Mouse (Mus musculus): Measurements from ENCODE around the gene Fkbp7.
"Not testable (repeated sequence)": the region's sequence is repeated elsewhere in the genome, so short reads cannot be mapped to it uniquely, and the experiment has no call there.

Fkbp7 gene

DNA sequence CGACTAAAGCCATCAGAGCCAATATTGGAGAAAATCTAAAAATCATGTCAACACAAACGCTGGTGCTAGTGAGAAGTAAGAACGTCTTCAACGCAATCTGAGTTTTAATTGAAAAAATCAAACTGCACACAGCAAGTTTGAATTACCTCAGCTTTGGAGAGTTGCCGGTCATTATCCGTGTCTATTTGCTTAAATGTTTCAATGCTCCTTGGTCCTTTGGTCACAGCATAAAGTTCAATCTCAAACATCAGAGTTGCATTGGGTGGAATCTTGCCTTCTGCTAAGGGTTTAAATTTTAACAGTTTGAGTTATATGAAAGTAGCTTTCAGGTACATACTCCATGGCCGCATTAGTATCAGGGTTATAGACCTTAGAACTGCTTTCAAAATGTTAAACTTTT is 7.4 kb downstream of the Fkbp7 start:
- DNase-seq: no peak

DNA sequence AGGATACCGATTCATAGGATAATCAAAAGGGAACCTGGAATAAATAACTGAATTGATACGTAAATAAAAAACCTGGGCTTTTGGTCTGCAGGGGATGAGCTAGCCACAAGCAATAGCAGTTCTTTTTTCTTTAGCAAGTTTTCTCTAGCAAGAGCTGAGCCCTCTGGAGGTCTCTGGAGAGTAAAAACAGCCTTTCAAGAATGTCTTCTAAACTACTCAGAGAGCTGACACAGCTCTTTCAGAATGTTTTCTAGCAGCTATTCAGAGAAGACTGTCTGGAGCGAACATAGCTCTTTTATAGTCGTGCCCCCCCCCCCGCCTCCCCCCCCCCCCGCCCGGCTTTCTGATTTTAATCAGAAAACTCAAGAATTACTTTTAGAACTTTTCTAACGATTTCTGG is 13.5 kb downstream of the Fkbp7 start:
- DNase-seq: no peak

DNA sequence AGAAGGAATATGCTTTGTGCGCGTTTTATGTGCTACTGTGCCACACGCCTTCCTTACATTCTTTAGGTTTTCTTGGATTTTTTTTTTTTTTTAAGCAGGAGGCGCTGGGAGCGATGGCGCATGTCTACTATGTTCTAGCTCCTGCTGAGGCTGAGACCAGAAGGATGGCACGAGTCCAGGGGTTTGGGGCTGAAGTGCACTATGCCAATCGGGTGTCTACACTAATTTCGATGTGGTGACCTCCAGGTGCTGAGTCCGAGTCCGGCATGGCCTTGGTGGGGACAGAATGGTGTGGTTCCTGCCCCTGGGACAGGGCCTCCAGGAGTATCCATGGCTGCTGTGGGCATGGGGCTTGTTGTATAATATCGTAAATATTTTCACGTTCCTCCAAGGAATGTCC is 14.4 kb downstream of the Fkbp7 start:
- no peak for DNase-seq

DNA sequence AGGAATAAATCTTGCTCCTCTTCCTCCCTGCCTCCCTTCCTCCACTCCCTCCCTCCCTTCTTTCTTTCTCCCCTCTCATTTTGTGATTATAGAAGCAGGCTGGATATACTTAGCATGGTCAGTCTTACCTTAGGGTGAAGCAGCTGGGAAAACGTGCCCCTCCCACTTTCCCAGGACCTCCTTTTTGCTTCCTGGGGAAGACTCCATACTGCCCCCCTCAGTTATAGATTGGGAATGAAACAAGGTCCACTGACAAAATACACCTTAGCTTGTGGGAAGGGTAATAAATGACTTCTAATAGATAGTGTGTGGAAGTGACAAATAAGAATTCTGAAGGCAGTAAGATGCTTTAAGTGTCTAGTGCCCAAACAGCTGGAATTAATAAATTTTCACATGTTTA is 16.9 kb downstream of the Fkbp7 start:
- peak in 1 of 2 experiments; percentile 19 for DNase-seq

DNA sequence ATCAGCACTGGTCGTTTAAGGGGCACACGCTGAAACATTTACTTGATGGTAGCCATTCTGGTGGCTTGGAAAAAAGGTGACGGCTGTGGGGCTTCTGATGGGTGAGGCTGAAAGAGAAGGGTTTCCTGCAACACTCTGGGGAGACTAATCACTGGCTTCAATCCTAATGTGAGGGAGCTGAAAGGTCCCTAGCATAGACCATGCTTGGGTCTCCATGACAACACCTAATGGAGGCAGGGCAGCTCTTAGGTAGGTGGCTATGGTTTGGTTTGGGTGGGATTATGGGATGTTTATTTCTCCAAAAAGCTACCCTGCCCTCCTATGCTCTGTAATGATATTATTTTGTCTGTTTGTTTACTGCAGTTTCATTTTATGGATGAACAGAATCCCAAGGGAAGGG is 17.5 kb downstream of the Fkbp7 start:
- no peak for DNase-seq

DNA sequence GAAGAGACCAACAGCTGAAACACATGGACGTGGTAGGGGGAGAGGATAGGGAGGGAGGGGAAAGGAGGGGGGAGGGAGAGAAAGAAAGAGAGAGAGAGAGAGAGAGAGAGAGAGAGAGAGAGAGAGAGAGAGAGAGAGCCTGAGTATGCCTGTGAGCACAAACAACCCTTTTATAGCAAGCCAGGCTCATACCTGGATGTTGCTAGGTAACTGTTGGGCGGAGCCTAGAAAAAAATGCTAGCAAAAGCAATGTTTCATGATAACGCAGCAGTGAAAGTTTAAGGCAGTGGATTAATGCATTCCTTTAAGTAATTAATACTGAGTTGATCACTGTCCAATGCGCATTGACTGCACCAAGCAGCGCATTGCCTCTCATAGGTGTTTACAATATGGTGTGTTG is 18.3 kb downstream of the Fkbp7 start:
- no peak for DNase-seq

DNA sequence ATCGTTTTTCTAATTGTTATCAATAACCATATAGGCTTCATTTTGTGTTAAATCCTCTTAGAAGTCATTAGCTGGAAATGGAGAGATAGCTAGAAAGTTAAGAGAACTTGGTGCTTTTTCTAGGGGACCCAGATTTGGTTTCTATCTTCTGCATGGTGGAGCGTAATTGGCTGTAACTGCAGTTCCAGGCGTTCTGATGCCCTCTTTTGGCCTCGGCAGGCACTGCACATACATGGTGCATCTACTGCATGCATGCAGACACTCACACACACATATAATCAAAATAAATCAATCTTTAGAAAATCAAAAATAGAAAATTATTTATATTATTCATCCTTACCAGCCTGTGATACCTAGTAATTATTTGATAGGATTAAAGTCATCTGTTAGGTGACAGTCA is 19.8 kb downstream of the Fkbp7 start:
- DNase-seq: no peak

DNA sequence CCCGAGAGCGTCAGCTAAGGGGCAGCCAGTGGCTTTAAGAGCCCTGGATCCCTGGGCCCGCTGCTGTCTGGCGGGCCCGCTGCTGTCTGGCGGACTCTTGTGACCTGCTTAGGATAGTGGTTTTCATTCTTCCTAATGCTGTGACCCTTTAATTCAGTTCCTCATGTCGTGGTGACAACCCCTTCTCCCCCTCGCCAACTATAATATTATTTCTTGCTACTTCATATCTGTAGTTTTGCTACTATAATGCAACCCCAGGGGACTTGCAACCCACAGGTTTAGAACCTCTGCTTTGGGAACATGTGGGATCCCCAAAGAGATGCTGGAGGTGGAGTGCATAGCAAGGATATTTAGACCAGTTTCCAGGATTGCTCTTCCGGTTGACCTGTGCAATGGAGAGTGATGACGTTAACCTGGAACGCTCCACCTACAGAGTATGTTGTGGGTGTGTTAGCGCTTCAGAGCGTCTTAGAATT is 24.2 kb downstream of the Fkbp7 start:
- no peak for DNase-seq

DNA sequence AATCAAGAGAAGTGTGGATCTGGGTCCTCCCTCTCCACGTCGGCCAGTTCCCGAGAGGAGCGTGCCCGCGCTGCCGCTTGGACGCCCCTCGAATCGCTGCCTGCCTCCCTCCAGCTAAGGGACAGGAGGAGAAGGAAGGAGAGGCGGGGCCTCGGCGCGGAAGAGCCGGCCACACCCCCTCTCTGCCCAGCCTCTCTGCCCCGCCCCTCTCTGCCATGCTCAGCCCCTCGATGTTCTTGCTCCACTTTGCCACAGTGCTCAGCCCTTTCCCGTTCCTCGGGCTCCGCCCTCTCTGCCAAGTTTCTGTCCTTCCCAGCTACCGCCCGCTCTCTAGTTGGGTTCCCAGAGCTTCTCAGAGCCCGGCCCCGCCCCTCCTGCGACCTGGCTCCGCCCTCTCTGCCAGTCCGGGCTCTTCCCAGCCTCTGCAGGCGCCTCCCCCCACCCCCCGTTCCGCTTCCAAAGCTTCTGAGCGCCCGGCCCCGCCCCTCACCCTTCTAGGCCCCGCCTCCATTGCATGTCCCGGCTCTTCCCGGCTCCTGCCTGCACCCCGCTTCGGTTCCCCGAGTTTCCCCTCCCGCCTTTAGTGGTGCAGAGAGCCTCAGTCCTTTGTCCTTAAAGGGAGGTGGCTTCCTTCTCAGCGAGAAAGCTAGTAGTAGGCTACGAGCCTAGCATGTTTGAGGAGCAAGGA is 24.9 kb downstream of the Fkbp7 start, which contains the start of the genes Prkra and Pjvk:
Gene Prkra (minus strand): TSS at position 133 of the 688 bp plus-strand sequence.
Gene Pjvk (plus strand): TSS at position 594 of the 688 bp plus-strand sequence.
- DNase-seq: peak; percentile 98 to 100

DNA sequence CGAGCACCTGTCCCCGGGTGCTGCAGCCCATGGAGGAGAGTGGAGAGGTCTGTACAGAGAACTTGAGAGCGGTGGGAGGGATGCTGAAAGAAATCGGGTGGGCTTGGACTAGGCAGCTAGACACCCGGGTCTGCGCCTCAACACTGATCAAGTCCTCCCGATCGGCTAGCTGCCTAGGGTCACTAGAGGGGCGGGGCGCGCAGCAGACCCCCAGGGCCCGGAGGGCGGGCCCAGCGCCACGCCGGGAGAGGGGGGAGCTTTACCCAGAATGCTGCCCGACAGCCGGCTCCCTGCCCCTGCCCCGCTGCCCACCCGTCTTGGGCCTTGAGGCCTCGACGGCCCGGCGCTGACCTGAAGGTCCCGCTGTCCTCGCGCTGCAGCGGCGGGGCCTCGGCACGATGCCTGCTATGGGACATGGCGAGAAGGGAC is 25.5 kb downstream of the Fkbp7 start:
- DNase-seq: no peak

DNA sequence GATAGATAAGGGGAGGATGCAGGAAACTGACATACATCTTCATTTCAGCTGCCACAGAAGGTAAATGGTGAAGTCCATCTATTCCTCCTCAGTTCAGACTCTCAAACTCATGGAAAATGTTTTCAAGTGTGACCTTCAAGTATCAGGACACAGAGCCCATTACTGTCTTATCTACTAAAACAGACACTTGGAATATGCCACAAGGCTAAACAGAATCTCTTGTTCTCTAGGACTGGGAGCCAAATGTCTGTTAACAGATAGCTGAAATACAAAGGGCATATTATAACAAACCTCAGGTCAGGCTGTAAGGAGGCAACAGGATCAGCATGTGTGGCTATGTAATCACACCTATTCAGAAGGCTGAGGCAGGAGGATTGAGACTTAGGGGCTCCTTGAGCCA is 29.1 kb downstream of the Fkbp7 start:
- DNase-seq: no peak

DNA sequence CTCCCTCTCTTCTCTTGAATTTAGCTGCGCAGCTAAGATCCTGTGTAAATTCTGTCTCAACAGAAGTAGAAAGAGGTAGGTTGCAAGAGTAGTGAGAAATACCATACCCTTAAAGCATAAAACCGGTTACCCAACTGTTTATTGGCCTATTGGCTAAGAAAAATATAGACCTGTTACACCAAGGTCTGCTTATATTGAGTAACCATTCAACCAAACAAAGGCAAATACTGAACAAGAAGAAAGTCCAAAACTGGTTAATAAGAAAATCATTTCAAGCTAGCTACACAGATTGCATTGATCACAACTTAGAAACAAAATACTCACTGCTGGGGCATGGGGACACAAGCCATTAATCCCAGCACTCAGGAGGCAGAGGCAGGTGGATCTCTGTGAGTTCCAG is 33.3 kb downstream of the Fkbp7 start:
- DNase-seq: no peak

DNA sequence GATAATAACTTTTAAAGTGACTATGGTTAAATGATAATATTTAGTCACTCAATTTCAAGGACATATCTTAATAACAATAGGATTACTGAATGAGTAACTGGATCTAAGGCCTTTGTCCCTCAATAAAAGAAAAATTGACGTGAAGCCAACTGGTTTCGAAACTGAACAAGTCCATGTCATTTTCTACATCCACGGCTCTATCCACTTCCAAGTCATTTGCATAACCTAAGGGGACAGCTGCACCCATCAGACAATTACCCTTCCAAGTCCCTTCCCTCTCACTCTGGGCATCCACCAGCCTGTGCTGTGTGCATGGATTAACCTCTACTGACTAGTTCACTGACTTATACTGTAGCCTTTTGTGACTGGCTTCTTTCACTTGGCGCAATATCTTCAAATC is 41.3 kb downstream of the Fkbp7 start:
- DNase-seq: no peak

DNA sequence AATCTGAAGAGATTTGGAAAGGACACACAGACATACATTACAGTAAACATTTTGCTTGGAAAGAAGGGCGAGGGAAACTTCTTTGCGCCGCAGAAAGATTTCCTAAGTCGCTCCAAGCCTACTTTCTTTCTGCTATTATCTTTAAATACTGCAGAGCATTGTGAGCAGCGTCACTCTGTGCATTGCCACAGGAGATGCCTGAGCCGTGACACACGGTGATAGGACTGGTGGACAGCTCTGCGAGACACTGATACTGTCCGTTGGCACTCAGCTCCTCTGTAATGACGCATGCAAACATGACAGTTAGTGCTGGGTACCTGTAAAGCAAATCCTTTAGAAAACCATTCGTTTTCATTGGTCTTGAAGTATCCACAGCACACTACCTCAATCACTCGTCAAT is 42.6 kb downstream of the Fkbp7 start:
- DNase-seq: no peak

DNA sequence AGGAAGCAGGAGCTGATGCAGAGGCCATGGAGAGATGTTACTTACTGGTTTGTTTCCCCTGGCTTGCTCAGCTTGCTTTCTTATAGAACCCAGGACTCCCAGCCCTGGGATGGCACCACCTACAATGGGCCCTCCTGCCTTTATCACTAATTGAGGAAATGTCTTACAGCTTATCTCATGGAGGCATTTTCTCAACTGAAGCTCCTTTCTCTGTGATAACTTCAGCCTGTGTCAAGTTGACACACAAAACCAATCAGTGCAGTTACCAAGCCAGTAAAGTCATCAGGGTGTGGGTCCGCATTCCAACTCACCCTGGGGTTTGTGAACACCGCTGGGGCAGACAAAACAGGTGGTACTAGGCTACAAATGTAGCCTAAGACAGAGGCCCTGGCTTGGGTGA is 50.6 kb downstream of the Fkbp7 start:
- DNase-seq: not testable (repeated sequence)

DNA sequence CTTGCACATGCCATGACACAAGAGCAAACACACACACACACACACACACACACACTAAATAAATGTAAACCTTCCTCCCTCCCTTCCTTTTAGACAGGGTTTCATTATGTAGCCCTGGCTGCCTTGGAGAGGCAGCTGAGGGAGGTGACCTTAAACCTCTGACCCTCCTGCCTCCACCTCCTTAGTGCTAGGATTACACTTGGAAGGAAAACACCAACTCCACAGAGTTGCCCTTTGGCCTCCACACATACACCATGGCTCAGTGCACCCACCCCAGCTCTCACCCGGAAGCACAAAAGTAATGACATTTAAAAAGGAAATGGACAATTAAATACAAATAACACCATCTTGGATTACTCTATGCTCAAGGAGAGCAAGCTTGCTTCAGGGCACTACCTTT is 51.2 kb downstream of the Fkbp7 start:
- DNase-seq: no peak

DNA sequence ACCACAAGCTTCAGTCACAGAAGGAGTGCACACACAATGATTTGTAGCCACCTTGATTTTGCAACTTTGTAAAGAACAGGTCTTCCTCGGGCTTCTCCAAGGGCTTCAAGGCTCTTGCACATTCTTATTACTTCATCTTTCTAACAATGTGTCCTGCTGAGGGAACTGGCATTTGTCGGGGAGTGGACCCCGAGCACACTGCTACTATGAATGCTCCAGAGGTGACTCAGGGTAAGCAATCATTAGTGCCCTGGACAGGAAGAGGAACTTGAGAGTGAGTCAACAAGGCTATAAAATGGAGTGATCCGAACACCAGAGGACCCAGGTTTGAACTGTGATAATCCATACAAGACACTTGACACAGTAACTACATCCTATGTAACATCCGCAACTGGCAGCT is 52.7 kb downstream of the Fkbp7 start:
- no peak for DNase-seq

DNA sequence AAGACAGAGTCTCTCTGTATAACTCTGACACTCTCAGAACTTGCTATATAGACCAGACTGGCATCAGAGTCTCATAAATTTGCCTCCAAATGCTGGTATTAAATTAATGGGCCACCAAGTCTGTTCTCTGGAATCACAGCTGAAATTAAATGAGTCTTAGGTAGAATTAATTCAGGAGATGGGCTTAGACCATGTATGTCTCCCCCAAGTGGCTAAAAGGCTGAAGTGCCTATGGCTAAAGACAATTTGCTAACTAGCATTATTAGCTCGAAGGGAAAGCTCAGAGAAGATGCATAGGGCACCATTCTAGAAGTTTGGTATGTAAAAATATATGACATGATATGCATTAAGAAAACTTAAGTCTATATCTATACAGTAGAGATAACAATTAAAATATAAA is 54.8 kb downstream of the Fkbp7 start:
- peak in 1 of 2 experiments; percentile 47 for DNase-seq

Data from lung, postnatal 4 days (tissue).